Mouse (Mus musculus) adipose tissue, adult 10 weeks (tissue): ENCODE data around the gene Slc25a13. TPM values are rescaled to one million over a fixed set of nuclear protein-coding genes. Genes with fewer than 3 reads are reported as not detected.

ENCODE experiments used
- polyA plus RNA-seq: library from polyadenylated mRNA; stranded (reverse); fragments of 350-450 nt; fragmentation: Illumina TruSeq; extraction: RNeasy Lipid Tissue Mini Kit (QIAGEN cat#74804); gene quantifications from one replicate; pipeline ENCODE4 v1.2.3, GENCODE M21; 2014; ENCODE audit warnings: low read depth, low replicate concordance

The Slc25a13 gene
- polyA plus RNA-seq: 13.0 TPM

DNA sequence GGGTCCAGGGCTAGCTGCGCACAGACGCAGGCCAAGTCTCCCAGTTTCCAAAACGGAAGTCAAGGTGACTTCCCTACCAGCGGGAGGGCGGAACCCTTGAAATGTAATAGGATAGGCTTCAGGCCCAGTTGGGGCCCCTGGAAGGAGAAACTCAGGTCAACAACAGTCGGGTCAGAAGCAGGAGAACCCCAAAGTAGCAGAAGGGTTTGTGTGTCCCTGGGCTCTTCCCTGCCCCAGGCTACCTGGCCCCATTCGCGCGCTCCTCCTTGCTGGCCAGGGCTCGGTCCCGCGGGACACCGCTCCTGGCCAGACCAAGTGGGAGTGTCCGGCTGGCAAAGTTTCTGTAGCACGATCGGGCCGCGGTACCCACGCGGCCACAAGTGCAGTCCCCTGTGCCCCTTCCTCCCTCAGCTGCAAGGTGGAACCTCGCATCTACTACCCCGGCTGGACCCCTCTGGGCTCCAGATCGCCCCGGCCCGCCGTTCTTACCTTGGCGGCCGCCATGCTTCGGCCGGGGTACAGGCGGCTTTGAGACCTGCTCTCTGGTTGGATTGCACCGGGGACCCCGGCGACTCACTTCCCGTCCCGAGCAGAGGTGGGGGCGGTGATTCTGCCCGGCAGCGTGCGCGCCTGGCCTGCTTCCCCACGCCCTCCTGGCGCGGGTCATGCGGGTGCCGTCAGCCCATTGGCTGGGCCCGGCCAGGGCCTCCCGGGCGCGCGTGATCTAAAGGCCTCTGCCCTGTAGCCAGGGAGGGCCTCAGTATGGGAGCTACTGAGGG, at the start of gene Slc25a13:
Slc25a13 (minus strand) TSS at position 667 of the 779 bp plus-strand sequence.

